Mouse (Mus musculus) midbrain, postnatal 0 days (tissue): Measurements from ENCODE around the gene Gm28042. TPM values are rescaled to one million over a fixed set of nuclear protein-coding genes. Genes with fewer than 3 reads are reported as not detected.

Source experiments
- ATAC-seq: fragments of 200-750 bp; cut with Nextera tagmentation; 2 replicates; pipeline ENCODE4 v1.8.0; 2017; ENCODE audit warnings: moderate number of reproducible peaks, mild to moderate bottlenecking, moderate TSS enrichment, moderate library complexity; ENCODE audit not compliant: low FRiP score
- DNase-seq: peaks from one replicate; pipeline ENCODE4 v3.0.0-alpha.2; 2015; ENCODE audit warnings: low spot score
- H3K27ac ChIP-seq: fragments of 300-500 bp; sonication (generic); 2 replicates; pipeline ENCODE4 v1.5.1; 2014; ENCODE audit warnings: low read depth, mild to moderate bottlenecking, low read length, mixed read lengths
- H3K27me3 ChIP-seq: fragments of 300-500 bp; sonication (generic); 2 replicates; pipeline ENCODE4 v1.6.1; 2014; ENCODE audit warnings: low read length, control low read depth, mixed read lengths; ENCODE audit not compliant: insufficient read depth
- H3K36me3 ChIP-seq: fragments of 300-500 bp; sonication (generic); 2 replicates; pipeline ENCODE4 v1.6.1; 2014; ENCODE audit warnings: low read length, control low read depth, mixed read lengths; ENCODE audit not compliant: insufficient read depth
- H3K4me1 ChIP-seq: fragments of 300-500 bp; sonication (generic); 2 replicates; pipeline ENCODE4 v1.6.1; 2014; ENCODE audit warnings: mild to moderate bottlenecking, control low read depth, antibody characterized with exemption, low read length, mixed read lengths; ENCODE audit not compliant: insufficient read depth
- H3K4me2 ChIP-seq: fragments of 300-500 bp; sonication (generic); 2 replicates; pipeline ENCODE4 v1.6.1; 2014; ENCODE audit warnings: low read depth, mild to moderate bottlenecking, low read length, mixed read lengths; ENCODE audit not compliant: poor library complexity, severe bottlenecking
- H3K4me3 ChIP-seq: fragments of 300-500 bp; sonication (generic); 2 replicates; pipeline ENCODE4 v1.5.1; 2014; ENCODE audit warnings: low read depth, mild to moderate bottlenecking, low read length, moderate library complexity
- H3K9ac ChIP-seq: fragments of 300-500 bp; sonication (generic); replicated peaks from 2 replicates; pipeline ENCODE4 v1.6.1; 2014; ENCODE audit warnings: mild to moderate bottlenecking, low read length, moderate library complexity, mixed read lengths; ENCODE audit not compliant: poor library complexity, severe bottlenecking
- H3K9me3 ChIP-seq: fragments of 300-500 bp; sonication (generic); 2 replicates; pipeline ENCODE4 v1.6.1; 2016; ENCODE audit warnings: low read length, control low read depth
- CTCF ChIP-seq: IDR thresholded peaks from 2 replicates; pipeline ENCODE4 v1.5.1; 2016; ENCODE audit warnings: antibody characterized with exemption, mild to moderate bottlenecking
- WGBS: fragments of 180-500 bp; shearing (Covaris S2); extraction: QIAGEN DNeasy Blood & Tissue Kit; methylation state at CpG from one replicate; pipeline ENCODE4 v1.1.7; 2014; 5-methylcytosine and 5-hydroxymethylcytosine counted together
- polyA plus RNA-seq: library from polyadenylated mRNA; unstranded; fragments of >200 nt; fragmentation: Nextera tagmentation; extraction: Ambion mirVana; gene quantifications from 2 replicates; pipeline ENCODE4 v1.2.1, GENCODE M21; 2015
- total RNA-seq: library from RNA; depleted of rRNA; stranded (reverse); fragments of >200 nt; gene quantifications from 2 replicates; pipeline ENCODE4 v1.2.3, GENCODE M21; 2014

The Gm28042 gene
- total and polyA plus RNA-seq, 2 experiments from 2014 or later: 0.98 to 6.6 TPM

DNA sequence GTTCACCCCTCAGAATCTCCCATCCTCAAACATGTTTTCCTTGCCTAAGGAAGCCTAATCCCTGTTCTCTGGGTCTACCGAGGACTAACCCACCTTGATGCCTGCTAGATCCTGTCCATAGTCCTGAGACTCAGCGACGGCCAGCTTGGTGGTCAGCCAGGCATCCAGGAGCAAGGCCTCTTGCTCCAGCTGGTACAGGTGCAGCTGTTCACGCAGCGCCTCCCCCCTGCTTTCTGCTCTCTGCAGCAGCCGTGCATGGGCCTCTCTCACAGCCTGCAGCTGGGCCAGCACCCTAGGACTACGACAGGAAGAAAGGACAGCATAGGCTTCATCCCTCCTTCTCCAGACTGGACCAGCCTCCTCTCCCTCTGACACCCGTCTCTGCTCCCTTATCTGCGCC, 20.9 kb downstream of the Gm28042 start:
- Histone ChIP-seq H3K4me2 (no peak overlapping the region), H3K9me3 (no peaks in the 10 kb centered on the region), H3K36me3 (no peaks in the 10 kb centered on the region), H3K4me3 (no peak overlapping the region), H3K27me3 (no peaks in the 10 kb centered on the region), H3K9ac (no peak overlapping the region), H3K4me1 (no peaks in the 10 kb centered on the region), H3K27ac (no peak overlapping the region)
- TF ChIP-seq CTCF: no peak
- DNase-seq (no peak), ATAC-seq (no peak)
- WGBS: 79% methylated on average over 9 of the region's 9 CpGs

GRCm38 (mm10) chr2:120049632-120050274, 22.5 kb downstream of the Gm28042 start:
- peak; percentile 65 for TF ChIP-seq CTCF
- H3K27ac ChIP-seq: no peak overlapping the region
- H3K36me3 ChIP-seq: no peaks in the 10 kb centered on the region
- no peaks in the 10 kb centered on the region for H3K4me1 ChIP-seq
- ATAC-seq (no peak), DNase-seq (peak; percentile 33)
- H3K4me3 ChIP-seq: no peak overlapping the region
- H3K27me3 ChIP-seq: no peaks in the 10 kb centered on the region
- H3K4me2 ChIP-seq: no peak overlapping the region
- WGBS: 54% methylated on average over 10 of the region's 10 CpGs
- no peak overlapping the region for H3K9ac ChIP-seq
- H3K9me3 ChIP-seq: no peaks in the 10 kb centered on the region

DNA sequence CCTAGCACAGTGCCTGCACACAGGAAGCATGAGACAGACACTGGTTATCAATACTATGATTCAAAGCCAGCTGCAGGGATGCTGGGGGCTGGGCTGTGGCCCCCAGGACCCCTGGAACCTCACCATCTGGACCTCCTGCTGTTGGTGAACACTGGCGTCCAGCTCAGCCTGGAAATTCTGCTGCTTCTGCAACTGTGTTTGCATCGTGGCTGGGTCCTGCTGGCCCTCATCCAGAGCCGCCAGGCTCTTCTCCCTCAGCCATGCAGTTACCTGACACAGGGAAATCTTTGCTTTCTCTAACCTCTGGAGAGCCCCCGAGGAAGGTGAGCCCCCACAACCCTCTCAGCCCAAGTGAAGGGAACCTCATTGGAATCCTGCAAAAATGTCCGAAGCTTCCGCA, 24.1 kb downstream of the Gm28042 start:
- WGBS: 64% methylated on average over 6 of the region's 6 CpGs

GRCm38 (mm10) chr2:120054771-120055552, 27.7 kb downstream of the Gm28042 start:
- Histone ChIP-seq H3K36me3 (no peaks in the 10 kb centered on the region), H3K27me3 (no peaks in the 10 kb centered on the region), H3K9ac (no peak overlapping the region), H3K9me3 (no peaks in the 10 kb centered on the region), H3K4me1 (no peaks in the 10 kb centered on the region), H3K4me3 (no peak overlapping the region), H3K4me2 (no peak overlapping the region), H3K27ac (no peak overlapping the region)
- WGBS: 88% methylated on average over 12 of the region's 12 CpGs
- ATAC-seq: no peak
- TF ChIP-seq CTCF: no peak
- DNase-seq: no peak

More for the DNA sequence above, 24.1 kb downstream of the Gm28042 start:
- ATAC-seq (no peak), DNase-seq (no peak)
- H3K4me2 ChIP-seq: no peak overlapping the region
- no peaks in the 10 kb centered on the region for H3K36me3 ChIP-seq
- H3K9ac ChIP-seq: no peak overlapping the region
- no peaks in the 10 kb centered on the region for H3K4me1 ChIP-seq
- no peak for TF ChIP-seq CTCF
- H3K27me3 ChIP-seq: no peaks in the 10 kb centered on the region
- H3K9me3 ChIP-seq: no peaks in the 10 kb centered on the region
- H3K4me3 ChIP-seq: no peak overlapping the region
- H3K27ac ChIP-seq: no peak overlapping the region

DNA sequence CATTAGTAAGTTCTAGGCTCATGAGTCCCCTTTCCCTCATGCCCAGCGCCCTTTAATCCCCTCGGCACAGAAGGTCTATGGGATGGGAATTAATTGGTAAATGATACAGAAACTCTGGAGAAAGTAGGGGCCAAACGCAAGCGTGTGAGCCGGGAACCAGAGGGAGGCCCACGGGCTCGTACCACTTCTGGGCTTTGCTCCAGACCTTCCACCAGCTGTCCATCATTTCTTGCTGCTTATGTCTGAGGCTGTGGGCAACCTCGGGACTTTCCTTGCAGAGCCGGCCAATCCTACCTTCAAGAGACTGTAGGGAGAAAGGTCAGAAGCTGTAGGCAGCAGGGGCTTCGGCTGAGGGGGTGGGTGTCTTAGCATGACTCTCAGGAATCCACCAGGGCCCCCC, 28.6 kb downstream of the Gm28042 start:
- ATAC-seq (no peak), DNase-seq (peak; percentile 26)
- Histone ChIP-seq H3K9ac (no peak overlapping the region), H3K4me3 (no peak overlapping the region), H3K27me3 (no peaks in the 10 kb centered on the region), H3K36me3 (no peaks in the 10 kb centered on the region), H3K4me2 (no peak overlapping the region), H3K9me3 (no peaks in the 10 kb centered on the region), H3K27ac (no peak overlapping the region), H3K4me1 (no peaks in the 10 kb centered on the region)
- TF ChIP-seq CTCF: no peak
- 83% methylated on average over 10 of the region's 10 CpGs for WGBS

DNA sequence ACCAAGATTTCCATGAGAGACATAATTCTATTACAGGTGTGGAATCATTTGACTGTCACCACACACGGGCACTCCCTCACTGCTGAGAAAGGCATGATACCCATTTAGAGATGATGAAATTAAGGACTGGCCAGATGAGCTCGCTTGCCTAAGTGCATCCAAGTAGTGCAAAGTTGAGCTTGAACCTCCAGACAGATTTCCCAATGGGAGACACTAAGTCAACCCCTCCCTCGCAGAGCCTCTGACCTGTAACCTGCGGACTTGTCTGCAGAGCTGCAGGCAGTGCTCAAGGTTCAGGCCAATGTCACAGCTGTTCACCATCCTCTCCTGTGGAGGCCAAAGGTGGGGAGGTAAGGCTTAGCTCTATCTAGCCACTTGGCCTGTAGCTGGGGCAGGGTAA, 31.5 kb downstream of the Gm28042 start:
- no peaks in the 10 kb centered on the region for H3K27me3 ChIP-seq
- no peak overlapping the region for H3K4me2 ChIP-seq
- no peak overlapping the region for H3K9ac ChIP-seq
- no peaks in the 10 kb centered on the region for H3K4me1 ChIP-seq
- TF ChIP-seq CTCF: no peak
- no peaks in the 10 kb centered on the region for H3K36me3 ChIP-seq
- DNase-seq (no peak), ATAC-seq (no peak)
- H3K27ac ChIP-seq: no peak overlapping the region
- no peak overlapping the region for H3K4me3 ChIP-seq
- 86% methylated on average over 4 of the region's 4 CpGs for WGBS
- no peaks in the 10 kb centered on the region for H3K9me3 ChIP-seq
